Mouse (Mus musculus): ENCODE data around the gene Vac14. TPM values are rescaled to one million over a fixed set of nuclear protein-coding genes. Genes with fewer than 3 reads are reported as not detected.
"Not testable (repeated sequence)": the region's sequence is repeated elsewhere in the genome, so short reads cannot be mapped to it uniquely, and the experiment has no call there.

Gene Vac14
- polyA plus RNA-seq, 1 experiment from 2014 or later = 14.6 TPM

DNA sequence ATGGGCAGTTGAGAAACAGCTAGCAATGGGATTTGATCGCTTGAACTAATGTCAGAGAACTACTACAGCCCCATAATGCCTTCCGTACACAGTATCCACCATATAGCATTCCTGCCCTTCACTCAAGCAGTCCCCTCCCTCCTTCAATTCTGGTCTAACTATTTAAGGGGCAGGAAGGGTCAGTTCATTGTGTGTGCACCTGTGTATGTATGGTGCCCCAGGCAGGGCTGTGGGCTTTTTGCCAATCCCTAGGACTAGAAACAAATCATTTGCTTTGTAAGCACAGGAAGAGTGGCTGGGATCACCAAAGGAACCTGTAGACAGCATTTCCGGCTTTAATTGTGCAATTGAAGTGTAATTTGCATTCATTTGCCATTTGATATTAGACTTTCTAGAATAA is 46.6 kb downstream of the Vac14 start:
- no peak overlapping the region for H3K4me2 ChIP-seq
- no peak for ATAC-seq (ENCODE audit: low read depth)
- WGBS (ENCODE audit: insufficient replicate concordance) = 77% methylated on average over 3 of the region's 3 CpGs
- no peak for DNase-seq
- no peaks in the 10 kb centered on the region for H3K27me3 ChIP-seq
- peaks cover 18% of the 10 kb centered on the region for H3K36me3 ChIP-seq
- H3K27ac ChIP-seq = no peak overlapping the region
- H3K9me3 ChIP-seq (replicated peaks) = no peaks in the 10 kb centered on the region
- peaks cover 26% of the 10 kb centered on the region for H3K4me1 ChIP-seq (replicated peaks)
- H3K4me3 ChIP-seq (replicated peaks) = no peak overlapping the region
- no peak overlapping the region for H3K9ac ChIP-seq

DNA sequence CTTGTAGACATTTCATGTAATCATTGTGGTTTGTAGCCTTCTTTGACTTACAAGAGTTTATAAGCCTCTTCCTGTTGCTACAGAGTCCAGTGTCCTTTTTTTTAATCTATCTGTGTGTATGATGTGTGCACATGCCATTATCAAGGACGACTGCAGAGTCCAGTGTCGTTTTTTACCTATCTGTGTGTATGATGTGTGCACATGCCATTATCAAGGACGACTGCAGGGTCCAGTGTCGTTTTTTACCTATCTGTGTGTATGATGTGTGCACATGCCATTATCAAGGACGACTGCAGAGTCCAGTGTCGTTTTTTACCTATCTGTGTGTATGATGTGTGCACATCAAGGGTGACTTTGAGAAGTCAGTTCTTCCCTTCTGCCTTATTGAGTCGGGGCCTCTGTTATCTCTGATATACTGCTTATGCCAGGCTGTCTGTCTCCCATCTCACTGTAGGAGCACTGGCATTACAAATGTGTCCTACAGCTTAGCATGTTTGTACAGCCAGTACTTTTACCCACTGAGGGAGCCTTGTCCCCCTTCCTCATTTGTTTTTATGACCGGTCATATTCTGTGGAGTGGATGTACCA is 49.3 kb downstream of the Vac14 start:
- H3K27me3 ChIP-seq; DNase-seq; H3K4me2 ChIP-seq; H3K9me3 ChIP-seq (replicated peaks); H3K9ac ChIP-seq; H3K4me3 ChIP-seq (replicated peaks): not testable (repeated sequence)
- Histone ChIP-seq H3K27ac (peak overlapping the region; percentile 43; the same call in 1 of the 2 replicates), H3K4me1 (replicated peaks) (peaks cover 32% of the 10 kb centered on the region), H3K36me3 (peaks cover 26% of the 10 kb centered on the region)
- ATAC-seq (ENCODE audit: low read depth) = peak; percentile 79
- 33% methylated on average over 8 of the region's 8 CpGs for WGBS (ENCODE audit: insufficient replicate concordance)

DNA sequence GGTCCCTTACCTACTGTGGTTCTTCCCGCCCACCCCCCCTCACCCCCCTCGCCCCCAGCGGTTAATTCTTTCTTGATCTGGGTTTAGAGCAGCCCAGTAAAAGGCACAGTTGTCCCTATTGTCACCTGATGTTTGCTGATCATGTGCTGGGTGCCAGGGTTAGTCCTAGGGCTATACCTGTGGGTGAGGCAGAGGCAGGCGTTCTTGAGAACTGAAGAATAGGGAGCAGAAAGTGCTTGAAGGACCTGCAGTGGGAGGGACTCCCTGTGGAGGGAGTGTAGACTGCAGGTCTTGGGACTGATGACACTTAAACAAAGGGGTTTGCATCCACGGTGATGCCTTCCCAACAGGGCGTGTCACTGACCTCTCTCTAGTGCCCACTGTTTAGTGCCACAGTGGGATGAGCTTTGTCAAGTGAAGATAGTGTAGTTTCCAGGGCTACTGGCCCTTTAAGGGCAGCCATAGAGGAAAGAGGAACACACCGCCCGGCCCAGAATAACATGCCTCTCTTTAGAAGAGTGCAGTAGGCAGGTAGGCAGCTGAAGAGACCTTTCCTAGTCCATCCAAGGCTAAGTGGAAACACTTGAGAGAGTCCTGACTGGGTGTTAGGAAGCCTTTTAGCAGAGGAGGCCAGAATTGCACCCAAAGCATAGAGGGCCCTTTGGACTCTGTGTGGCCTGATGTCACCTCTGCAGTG is 51.7 kb downstream of the Vac14 start:
- ATAC-seq (ENCODE audit: low read depth) (no peak), DNase-seq (no peak)
- no peaks in the 10 kb centered on the region for H3K9me3 ChIP-seq (replicated peaks)
- no peak overlapping the region for H3K4me2 ChIP-seq
- peaks cover 37% of the 10 kb centered on the region for H3K36me3 ChIP-seq
- H3K27me3 ChIP-seq = no peaks in the 10 kb centered on the region
- no peak overlapping the region; the same call in 1 of the 2 replicates for H3K9ac ChIP-seq
- H3K27ac ChIP-seq = no peak overlapping the region
- H3K4me3 ChIP-seq (replicated peaks) = no peak overlapping the region
- peaks cover 32% of the 10 kb centered on the region for H3K4me1 ChIP-seq (replicated peaks)
- WGBS (ENCODE audit: insufficient replicate concordance) = 58% methylated on average over 8 of the region's 8 CpGs

DNA sequence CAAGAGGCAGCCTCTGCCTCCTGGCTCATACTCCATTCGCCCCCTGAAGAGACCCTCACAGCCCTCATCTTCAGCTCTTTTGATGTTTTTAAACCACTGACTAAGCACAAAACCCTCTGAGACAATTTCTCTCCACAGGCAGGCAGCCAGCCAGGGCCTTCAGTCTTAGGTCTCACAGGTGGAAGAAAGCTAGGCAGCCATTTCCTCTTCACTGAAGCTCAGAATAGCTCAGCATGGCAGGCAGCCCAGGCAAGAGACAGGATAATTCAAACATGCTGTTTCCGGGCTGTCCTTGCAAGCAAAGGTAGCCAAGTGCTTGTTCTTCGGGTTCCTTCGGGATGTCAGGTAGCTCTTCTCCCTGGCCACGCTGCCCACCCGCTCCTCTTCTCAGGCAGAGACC is 52.9 kb downstream of the Vac14 start:
- Histone ChIP-seq H3K4me2 (no peak overlapping the region), H3K27ac (no peak overlapping the region), H3K9ac (no peak overlapping the region), H3K9me3 (replicated peaks) (no peaks in the 10 kb centered on the region), H3K4me3 (replicated peaks) (no peak overlapping the region), H3K4me1 (replicated peaks) (peaks cover 32% of the 10 kb centered on the region), H3K36me3 (peaks cover 40% of the 10 kb centered on the region), H3K27me3 (no peaks in the 10 kb centered on the region)
- ATAC-seq (ENCODE audit: low read depth) = no peak
- WGBS (ENCODE audit: insufficient replicate concordance) = 81% methylated on average over 6 of the region's 6 CpGs
- no peak for DNase-seq

DNA sequence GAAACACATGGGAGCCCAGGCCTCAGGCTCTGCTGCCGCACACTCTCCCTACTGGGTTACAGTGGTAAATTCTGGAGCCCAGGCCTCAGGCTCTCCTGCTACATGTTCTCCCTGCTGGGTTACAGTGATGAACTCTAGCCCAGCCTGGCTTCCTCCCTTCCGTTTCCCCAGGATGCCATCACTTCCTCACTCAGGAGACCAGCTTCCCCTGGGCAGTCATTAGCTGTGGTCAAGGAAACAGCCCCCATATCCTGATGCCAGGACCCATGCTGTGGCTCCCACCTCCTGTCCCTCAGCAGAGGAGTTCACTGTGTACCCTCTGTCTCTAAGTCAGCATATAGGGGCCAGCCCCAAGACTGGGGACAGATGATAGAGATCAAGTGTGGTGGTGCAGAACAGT is 53.7 kb downstream of the Vac14 start:
- no peak overlapping the region for H3K9ac ChIP-seq
- H3K9me3 ChIP-seq (replicated peaks) = no peaks in the 10 kb centered on the region
- no peak for ATAC-seq (ENCODE audit: low read depth)
- H3K36me3 ChIP-seq = peaks cover 48% of the 10 kb centered on the region
- H3K4me2 ChIP-seq = no peak overlapping the region
- H3K27me3 ChIP-seq = no peaks in the 10 kb centered on the region
- no peak overlapping the region for H3K27ac ChIP-seq
- WGBS (ENCODE audit: insufficient replicate concordance) = 85% methylated on average over 2 of the region's 2 CpGs
- DNase-seq = no peak
- H3K4me1 ChIP-seq (replicated peaks) = peaks cover 27% of the 10 kb centered on the region
- H3K4me3 ChIP-seq (replicated peaks) = no peak overlapping the region

DNA sequence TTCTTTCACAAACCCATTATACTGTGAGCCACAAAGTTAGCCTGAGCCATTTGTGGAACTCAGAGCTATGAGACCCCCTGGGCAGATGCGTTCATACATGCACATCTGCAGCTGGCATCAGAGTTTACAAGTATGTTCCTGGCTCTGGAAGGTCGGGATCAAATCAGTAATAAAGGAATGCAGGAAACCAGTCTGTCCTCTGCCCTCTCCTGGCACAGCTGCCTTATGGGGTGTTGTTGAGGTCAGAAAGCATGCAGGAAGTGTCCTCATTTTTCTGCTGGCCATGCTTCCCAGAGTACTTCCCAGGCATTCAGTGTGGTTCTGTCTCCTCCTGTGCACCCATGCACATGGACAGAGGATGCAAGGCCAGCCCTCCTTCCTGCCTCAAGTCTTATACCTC is 54.8 kb downstream of the Vac14 start:
- peaks cover 57% of the 10 kb centered on the region for H3K36me3 ChIP-seq
- peaks cover 18% of the 10 kb centered on the region for H3K4me1 ChIP-seq (replicated peaks)
- WGBS (ENCODE audit: insufficient replicate concordance) = 60% methylated on average over 2 of the region's 2 CpGs
- no peak overlapping the region for H3K27ac ChIP-seq
- H3K9me3 ChIP-seq (replicated peaks) = no peaks in the 10 kb centered on the region
- no peak overlapping the region for H3K9ac ChIP-seq
- no peak overlapping the region for H3K4me2 ChIP-seq
- H3K4me3 ChIP-seq (replicated peaks) = no peak overlapping the region
- DNase-seq (no peak), ATAC-seq (ENCODE audit: low read depth) (no peak)
- no peaks in the 10 kb centered on the region for H3K27me3 ChIP-seq

DNA sequence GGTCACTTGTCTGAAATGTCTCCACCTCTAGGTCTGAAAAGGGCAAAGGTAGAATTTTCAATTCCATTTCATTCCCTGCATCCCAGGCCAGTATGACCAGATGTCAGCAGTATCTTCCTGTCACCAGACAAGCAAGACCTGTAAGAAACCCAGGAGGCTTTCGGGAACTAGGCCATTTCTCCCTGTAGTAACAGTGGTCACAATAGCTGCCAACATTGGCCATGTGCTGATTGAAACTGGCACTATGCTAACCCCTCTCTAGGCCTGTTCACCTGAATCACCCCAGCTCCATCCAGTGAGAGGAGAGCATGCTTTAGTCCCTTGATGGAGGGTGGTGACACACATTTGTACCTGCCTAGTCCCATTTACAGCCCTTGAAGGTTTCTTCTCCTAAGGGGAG is 56.2 kb downstream of the Vac14 start:
- Histone ChIP-seq H3K27ac (no peak overlapping the region), H3K9ac (no peak overlapping the region), H3K36me3 (peaks cover 61% of the 10 kb centered on the region), H3K4me3 (replicated peaks) (no peak overlapping the region), H3K27me3 (no peaks in the 10 kb centered on the region), H3K4me1 (replicated peaks) (peaks cover 10% of the 10 kb centered on the region), H3K4me2 (no peak overlapping the region), H3K9me3 (replicated peaks) (no peaks in the 10 kb centered on the region)
- no peak for DNase-seq
- 86% methylated on average over 1 of the region's 1 CpGs for WGBS (ENCODE audit: insufficient replicate concordance)
- no peak for ATAC-seq (ENCODE audit: low read depth)

DNA sequence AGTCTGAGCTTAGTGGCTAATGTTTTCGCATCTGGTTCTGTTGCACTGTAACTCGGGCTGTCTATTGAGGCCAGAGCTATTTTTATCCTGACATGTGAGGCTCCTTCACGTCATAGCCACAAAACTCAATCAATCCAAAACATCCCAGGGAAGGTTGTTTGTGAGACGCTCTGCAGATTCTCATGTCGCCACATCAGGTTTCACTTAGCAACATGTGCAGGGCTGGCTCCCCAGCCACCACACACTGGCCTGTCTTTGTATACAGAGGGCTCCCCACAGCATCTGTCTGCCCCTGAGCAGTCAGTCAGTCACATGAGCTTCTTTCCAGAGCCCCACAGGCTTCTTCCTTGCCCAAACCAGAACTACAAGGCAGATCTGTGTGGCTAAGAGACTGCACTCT is 58.3 kb downstream of the Vac14 start:
- Histone ChIP-seq H3K36me3 (peaks cover 52% of the 10 kb centered on the region), H3K9me3 (replicated peaks) (no peaks in the 10 kb centered on the region), H3K4me3 (replicated peaks) (no peak overlapping the region), H3K4me2 (no peak overlapping the region), H3K4me1 (replicated peaks) (no peaks in the 10 kb centered on the region), H3K9ac (no peak overlapping the region), H3K27ac (no peak overlapping the region), H3K27me3 (no peaks in the 10 kb centered on the region)
- DNase-seq (no peak), ATAC-seq (ENCODE audit: low read depth) (no peak)
- WGBS (ENCODE audit: insufficient replicate concordance) = 73% methylated on average over 5 of the region's 5 CpGs

DNA sequence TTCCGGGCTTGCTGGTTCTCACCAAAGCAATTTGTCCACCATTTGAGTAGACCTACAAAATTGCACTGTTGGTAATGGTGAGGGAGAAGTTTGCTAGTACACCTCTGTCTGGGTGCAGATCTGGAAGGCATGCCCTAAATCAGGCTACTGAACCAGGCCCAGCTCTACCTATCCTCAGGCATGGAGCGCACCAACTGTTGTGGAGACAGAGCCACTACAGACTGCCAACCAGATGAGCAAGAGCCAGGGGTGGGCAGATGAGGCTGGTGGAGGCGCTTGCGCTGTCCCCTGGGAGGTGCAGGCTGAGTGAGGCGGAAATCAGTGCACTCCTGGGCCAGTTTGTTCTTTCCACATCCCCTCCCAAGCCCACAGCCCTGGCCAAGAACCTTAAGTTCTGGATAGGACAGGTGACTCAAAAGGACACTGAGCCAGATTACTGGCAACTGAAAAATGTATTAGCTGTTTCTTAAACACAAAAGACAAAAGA is 58.8 kb downstream of the Vac14 start:
- Histone ChIP-seq H3K4me1 (replicated peaks) (no peaks in the 10 kb centered on the region), H3K9me3 (replicated peaks) (no peaks in the 10 kb centered on the region), H3K9ac (no peak overlapping the region), H3K36me3 (peaks cover 47% of the 10 kb centered on the region), H3K27me3 (no peaks in the 10 kb centered on the region), H3K4me3 (replicated peaks) (no peak overlapping the region), H3K27ac (no peak overlapping the region), H3K4me2 (no peak overlapping the region)
- DNase-seq (no peak), ATAC-seq (ENCODE audit: low read depth) (no peak)
- WGBS (ENCODE audit: insufficient replicate concordance) = 88% methylated on average over 5 of the region's 5 CpGs

DNA sequence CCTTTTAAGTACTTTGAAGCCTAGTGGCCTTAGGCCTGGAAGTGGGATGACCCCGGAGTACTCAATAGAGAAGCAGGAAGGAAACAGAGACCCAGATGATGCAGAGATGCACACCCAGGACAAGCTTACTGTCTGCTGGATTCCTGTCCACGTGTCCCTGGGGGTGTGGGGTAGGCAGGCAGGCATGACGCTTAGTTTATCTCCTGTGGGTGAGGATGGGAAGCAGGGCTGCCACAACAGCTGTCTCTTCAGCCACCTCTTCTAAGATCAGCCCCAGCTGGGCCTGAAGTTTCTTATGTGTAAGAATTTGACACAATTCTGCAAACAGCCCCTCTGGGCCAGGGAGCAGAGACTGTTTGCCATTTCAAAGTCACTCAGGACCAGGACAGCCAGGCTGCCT is 60.6 kb downstream of the Vac14 start:
- no peak overlapping the region for H3K4me2 ChIP-seq
- H3K27me3 ChIP-seq = no peaks in the 10 kb centered on the region
- peaks cover 46% of the 10 kb centered on the region for H3K36me3 ChIP-seq
- H3K4me3 ChIP-seq (replicated peaks) = no peak overlapping the region
- H3K9ac ChIP-seq = no peak overlapping the region
- WGBS (ENCODE audit: insufficient replicate concordance) = 54% methylated on average over 3 of the region's 3 CpGs
- H3K4me1 ChIP-seq (replicated peaks) = no peaks in the 10 kb centered on the region
- DNase-seq = no peak
- H3K9me3 ChIP-seq (replicated peaks) = no peaks in the 10 kb centered on the region
- no peak overlapping the region for H3K27ac ChIP-seq
- ATAC-seq (ENCODE audit: low read depth) = no peak

DNA sequence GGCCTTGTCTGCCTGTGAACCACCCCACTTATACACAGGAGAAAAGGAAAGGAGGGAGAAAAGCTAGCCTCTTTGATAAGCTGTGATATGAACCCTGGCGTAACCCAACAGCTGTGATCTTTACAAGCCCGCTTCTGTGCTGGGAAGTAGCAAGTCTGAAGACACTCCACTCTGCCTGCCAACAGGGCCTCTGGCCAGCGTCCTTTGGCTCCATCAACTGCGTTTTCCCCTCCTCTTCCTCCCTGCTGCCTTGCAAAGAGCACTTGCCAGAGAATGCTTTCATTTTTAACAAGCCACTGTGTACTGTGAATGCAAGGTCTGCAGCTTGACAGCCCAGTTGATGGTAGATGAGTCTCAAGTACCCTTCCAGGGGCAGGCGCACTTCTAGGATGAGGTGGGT is 69.3 kb downstream of the Vac14 start:
- Histone ChIP-seq H3K4me3 (replicated peaks) (no peak overlapping the region), H3K9me3 (replicated peaks) (no peaks in the 10 kb centered on the region), H3K9ac (no peak overlapping the region), H3K27me3 (no peaks in the 10 kb centered on the region), H3K4me1 (replicated peaks) (peaks cover 19% of the 10 kb centered on the region), H3K27ac (no peak overlapping the region), H3K36me3 (peaks cover 52% of the 10 kb centered on the region), H3K4me2 (no peak overlapping the region)
- ATAC-seq (ENCODE audit: low read depth) (no peak), DNase-seq (no peak)
- 82% methylated on average over 5 of the region's 5 CpGs for WGBS (ENCODE audit: insufficient replicate concordance)

DNA sequence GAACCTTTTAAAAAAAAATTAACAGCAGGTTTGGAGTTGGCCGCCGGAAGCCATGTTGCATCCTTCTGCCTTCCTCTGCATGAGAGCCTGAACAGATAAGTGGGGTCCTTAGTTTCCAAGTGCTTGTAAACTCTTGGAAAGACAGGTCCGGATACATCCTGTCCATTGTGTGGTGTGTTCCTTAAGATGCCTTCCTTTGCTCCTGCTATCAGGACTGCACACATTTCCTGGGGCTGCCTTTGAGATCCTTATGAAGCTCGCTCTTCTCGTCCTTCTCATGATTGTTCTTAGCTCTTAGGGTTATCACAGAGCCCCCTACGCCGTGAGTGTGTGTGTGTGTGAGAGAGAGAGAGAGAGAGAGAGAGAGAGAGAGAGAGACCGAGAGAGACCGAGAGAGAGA is 71.6 kb downstream of the Vac14 start:
- no peak for DNase-seq
- no peaks in the 10 kb centered on the region for H3K27me3 ChIP-seq
- no peak overlapping the region for H3K4me3 ChIP-seq (replicated peaks)
- peak; percentile 76 for ATAC-seq (ENCODE audit: low read depth)
- H3K27ac ChIP-seq = peak overlapping the region; percentile 50; the same call in 1 of the 2 replicates
- H3K4me1 ChIP-seq (replicated peaks) = peaks cover 19% of the 10 kb centered on the region
- no peak overlapping the region for H3K4me2 ChIP-seq
- no peaks in the 10 kb centered on the region for H3K9me3 ChIP-seq (replicated peaks)
- H3K9ac ChIP-seq = no peak overlapping the region
- peaks cover 47% of the 10 kb centered on the region for H3K36me3 ChIP-seq
- WGBS (ENCODE audit: insufficient replicate concordance) = 39% methylated on average over 9 of the region's 9 CpGs
